19 mouse cellular contexts compared by ENCODE assay signal in genomic region chr10:39072048-39072447, GRCm38 (mm10).
DNase-seq lines count a peak whose midpoint lies in the region; ATAC-seq lines count a peak whose summit lies in the region.
"Had no signal": no experiment of that assay in that cellular context is flagged by ENCODE, and none has a peak within 500 bp of the region (broad histone marks: within the 10 kb centered on the region; RNA-seq: fewer than 3 reads in every experiment).

No protein-coding gene starts in this region.

- H3K4me3 ChIP-seq in limb, embryonic 12.5 days (replicated peaks) = no peak overlapping the region
- H3K4me3 ChIP-seq in limb, embryonic 10.5 days = no peak overlapping the region
- H3K4me3 ChIP-seq in limb, embryonic 13.5 days = no peak overlapping the region

- no peak for DNase-seq in limb, embryonic 10.5 days (ENCODE audit: low spot score)
- no peak for DNase-seq in gastrocnemius, postnatal 10 days
- DNase-seq: adrenal gland, adult 2 months; adrenal gland, adult 8-10 months; adrenal gland, postnatal 10 days; adrenal gland, postnatal 14 days; adrenal gland, postnatal 25 days; adrenal gland, postnatal 36 days; B cell, adult 2 months; cerebellum, adult 11 months; cerebellum, adult 11-12 months; cerebellum, adult 18-20 months had no signal

- H3K36me3 ChIP-seq in limb, embryonic 12.5 days = peaks cover 36% of the 10 kb centered on the region; the same call in 1 of the 2 replicates
- H3K36me3 ChIP-seq in limb, embryonic 10.5 days = peaks cover 25% of the 10 kb centered on the region
- H3K36me3 ChIP-seq in limb, embryonic 13.5 days = peaks cover 51% of the 10 kb centered on the region
- H3K36me3 ChIP-seq: G1E had no signal

- 42% methylated on average over 4 of the region's 4 CpGs for WGBS in limb, embryonic 12.5 days
- 79% methylated on average over 4 of the region's 4 CpGs for WGBS in limb, embryonic 10.5 days
- 23% methylated on average over 4 of the region's 4 CpGs for WGBS in limb, embryonic 13.5 days

- no peak overlapping the region for H3K9ac ChIP-seq in limb, embryonic 12.5 days (replicated peaks)
- H3K9ac ChIP-seq in limb, embryonic 13.5 days = no peak overlapping the region

- no peak overlapping the region for H3K4me2 ChIP-seq in limb, embryonic 12.5 days
- H3K4me2 ChIP-seq in limb, embryonic 13.5 days (replicated peaks) = no peak overlapping the region

- peak; percentile 66; the same call in 1 of the 2 replicates for ATAC-seq in limb, embryonic 12.5 days (ENCODE audit: insufficient number of reproducible peaks, insufficient read depth, low FRiP score, low TSS enrichment, low read depth)
- peak; percentile 69; the same call in 1 of the 2 replicates for ATAC-seq in limb, embryonic 13.5 days (ENCODE audit: low FRiP score, low read depth)
- ATAC-seq: activated CD4-positive, CD25-positive, alpha-beta regulatory T cell, adult 4 months; CD4-positive, CD25-positive, alpha-beta regulatory T cell, adult 4 months; Patski had no signal

- H3K27me3 ChIP-seq in limb, embryonic 12.5 days = no peaks in the 10 kb centered on the region
- H3K27me3 ChIP-seq in limb, embryonic 10.5 days (ENCODE audit: low read depth, poor library complexity, severe bottlenecking) = no peaks in the 10 kb centered on the region
- no peaks in the 10 kb centered on the region for H3K27me3 ChIP-seq in limb, embryonic 13.5 days
- H3K27me3 ChIP-seq: CH12.LX, Patski had no signal

- no peaks in the 10 kb centered on the region for H3K9me3 ChIP-seq in limb, embryonic 12.5 days
- H3K9me3 ChIP-seq in limb, embryonic 10.5 days (replicated peaks) = no peaks in the 10 kb centered on the region
- H3K9me3 ChIP-seq in limb, embryonic 13.5 days = no peaks in the 10 kb centered on the region
- H3K9me3 ChIP-seq: G1E had no signal

- H3K4me1 ChIP-seq in limb, embryonic 12.5 days (replicated peaks) = peaks cover 10% of the 10 kb centered on the region
- H3K4me1 ChIP-seq in limb, embryonic 10.5 days = no peaks in the 10 kb centered on the region
- H3K4me1 ChIP-seq in limb, embryonic 13.5 days = peaks cover 13% of the 10 kb centered on the region

- no peak overlapping the region for H3K27ac ChIP-seq in limb, embryonic 12.5 days
- H3K27ac ChIP-seq in limb, embryonic 10.5 days = no peak overlapping the region
- no peak overlapping the region for H3K27ac ChIP-seq in limb, embryonic 13.5 days
